Mouse (Mus musculus) liver, embryonic 14.5 days (tissue): Measurements from ENCODE around the gene Arid1b.

ENCODE experiments used
- CTCF ChIP-seq: IDR thresholded peaks from 2 replicates; pipeline ENCODE4 v1.5.1; 2016; ENCODE audit warnings: antibody characterized with exemption, low read depth, control low read depth
- EP300 ChIP-seq: IDR thresholded peaks from 2 replicates; pipeline ENCODE4 v1.6.1; 2016; ENCODE audit warnings: antibody characterized with exemption, low read depth

- no peak for TF ChIP-seq CTCF
- TF ChIP-seq EP300, result no peak
Observed at GRCm38 (mm10) chr17:5372951-5373350, 378.8 kb downstream of the Arid1b start.
